Mouse (Mus musculus) liver, adult 2 months (tissue): ENCODE measurements around the gene Chn2.

ENCODE experiments used
- CTCF ChIP-seq: fragments of 200-500 bp; IDR thresholded peaks from 2 replicates; pipeline ENCODE4 v1.5.1; 2011; ENCODE audit warnings: low read depth, low read length, control low read depth
- POLR2A ChIP-seq: fragments of 200-500 bp; IDR thresholded peaks from 2 replicates; pipeline ENCODE4 v1.6.1; 2011; ENCODE audit warnings: low read length, control low read depth; ENCODE audit not compliant: insufficient read depth; ENCODE audit errors: extremely low read depth

DNA sequence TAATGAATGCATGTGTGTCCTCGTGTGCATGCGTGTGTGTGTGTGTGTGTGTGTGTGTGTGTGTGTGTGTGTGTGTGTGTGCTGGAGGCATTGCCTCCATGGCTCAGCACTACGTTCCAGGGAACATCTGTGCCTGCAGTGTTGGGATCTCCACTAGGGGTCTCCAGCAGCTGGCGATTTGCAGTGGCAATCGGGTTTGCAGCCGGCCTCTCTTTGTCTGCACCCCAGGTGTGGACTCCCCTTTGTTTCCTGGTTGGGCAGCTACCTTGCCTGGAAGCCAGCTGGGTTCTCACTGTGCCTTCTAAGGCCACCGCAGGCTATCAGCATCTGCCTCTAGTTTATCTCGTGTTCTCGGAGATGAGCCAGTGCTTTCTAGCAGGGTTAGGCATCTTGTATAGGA lies 4.9 kb upstream of the Chn2 start:
- TF ChIP-seq POLR2A = no peak
- TF ChIP-seq CTCF = peak; percentile 94
